Mouse (Mus musculus): ENCODE measurements around the gene Ddx28. TPM values are rescaled to one million over a fixed set of nuclear protein-coding genes. Genes with fewer than 3 reads are reported as not detected.
"Not testable (repeated sequence)": the region's sequence is repeated elsewhere in the genome, so short reads cannot be mapped to it uniquely, and the experiment has no call there.

Gene Ddx28
- total RNA-seq, 1 experiment from 2014 or later = 14.2 TPM

DNA sequence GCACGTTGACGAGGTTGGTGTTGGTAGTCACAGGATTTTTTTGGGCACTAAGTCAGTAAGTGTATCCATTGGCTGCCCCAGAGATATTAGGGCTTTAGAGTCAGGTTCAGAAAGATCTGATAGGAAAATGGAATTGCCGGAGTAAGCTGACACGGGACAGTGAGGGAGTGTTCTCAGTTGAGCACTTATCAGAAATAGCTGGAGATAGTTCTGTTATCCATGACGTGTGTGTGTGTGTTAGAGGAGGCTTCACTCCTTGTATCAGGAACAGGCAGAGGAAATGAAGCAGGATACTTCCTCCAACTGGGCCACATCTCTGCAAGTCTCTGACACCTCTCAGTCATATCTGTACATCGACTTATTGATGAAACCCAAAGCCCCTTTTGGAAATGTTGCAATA lies 4.6 kb upstream of the Ddx28 start:
- DNase-seq = no peak

DNA sequence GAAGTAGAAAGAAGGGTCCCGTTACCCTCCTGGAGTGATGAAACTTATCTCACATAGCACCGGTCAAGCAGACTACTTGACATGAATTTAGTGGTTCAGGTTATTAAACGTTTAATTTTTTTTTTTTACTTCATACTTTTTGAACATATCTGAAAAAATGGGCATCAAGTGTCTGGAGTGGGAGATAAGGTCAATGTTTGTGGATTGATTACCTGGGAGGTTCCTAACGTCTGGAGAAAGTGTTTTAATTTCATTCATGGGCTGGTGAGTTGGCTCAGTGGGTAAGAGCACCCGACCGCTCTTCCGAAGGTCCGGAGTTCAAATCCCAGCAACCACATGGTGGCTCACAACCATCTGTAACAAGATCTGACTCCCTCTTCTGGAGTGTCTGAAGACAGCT lies 521 bp upstream of the Ddx28 start:
- DNase-seq = not testable (repeated sequence)

DNA sequence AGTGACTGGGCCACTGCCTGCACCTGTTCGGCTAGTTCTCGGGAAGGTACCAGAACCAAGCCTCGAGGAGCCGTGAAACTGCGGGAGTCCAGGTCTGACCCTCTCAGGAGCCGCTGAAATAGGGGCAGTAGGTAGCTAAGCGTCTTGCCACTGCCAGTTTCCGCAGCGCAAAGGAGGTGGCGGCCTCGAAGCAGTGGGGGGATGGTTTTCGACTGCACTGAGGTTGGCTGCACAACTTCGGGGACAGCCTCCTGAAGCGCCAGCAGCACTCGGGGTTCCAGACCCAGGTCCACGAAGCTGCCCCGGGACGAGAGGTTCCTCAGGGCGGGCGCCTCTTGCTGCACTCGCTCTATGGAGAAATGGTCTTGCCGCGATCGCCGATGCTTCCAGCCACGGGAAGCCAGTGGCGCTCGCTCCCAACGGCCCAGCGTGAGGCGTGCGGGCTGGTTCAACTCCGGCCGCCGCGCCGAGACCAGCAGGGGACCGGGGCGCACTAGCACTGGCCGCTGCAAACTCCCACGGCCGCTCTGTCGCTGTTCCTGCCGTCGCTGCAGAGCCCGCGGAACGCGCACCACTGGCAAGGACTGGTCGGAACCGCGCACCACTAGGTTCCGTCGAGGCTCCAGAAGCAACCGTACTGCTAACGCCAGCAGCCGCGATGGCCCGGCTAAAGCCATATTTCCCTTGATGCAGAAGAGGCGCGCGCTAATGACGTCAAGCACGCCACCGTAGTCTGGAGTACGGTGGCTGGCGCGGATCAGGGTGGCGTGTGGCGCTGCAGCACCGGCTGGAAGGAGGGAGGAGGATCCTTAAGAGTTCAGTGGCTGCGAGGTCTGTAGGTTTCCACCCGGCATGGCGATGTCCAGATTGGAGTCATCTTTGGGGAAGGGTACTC lies 687 bp downstream of the Ddx28 start:
- peak; percentile 96 for DNase-seq

DNA sequence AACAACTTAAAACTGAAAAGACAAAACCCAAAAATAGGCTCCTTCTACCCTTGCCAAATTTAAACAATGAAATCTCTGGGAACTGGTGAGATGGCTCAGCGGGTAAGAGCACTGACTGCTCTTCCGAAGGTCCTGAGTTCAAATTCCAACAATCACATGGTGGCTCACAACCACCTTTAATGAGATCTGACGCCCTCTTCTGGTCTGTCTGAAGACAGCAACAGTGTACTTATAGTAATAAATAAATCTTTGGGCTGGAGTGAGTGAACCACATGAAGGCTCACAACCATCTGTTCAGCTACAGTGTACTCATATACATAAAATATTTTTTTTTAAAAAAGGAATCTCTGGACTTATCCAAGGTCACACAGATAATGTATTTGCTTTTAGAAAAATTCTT lies 3.8 kb downstream of the Ddx28 start:
- not testable (repeated sequence) for DNase-seq

DNA sequence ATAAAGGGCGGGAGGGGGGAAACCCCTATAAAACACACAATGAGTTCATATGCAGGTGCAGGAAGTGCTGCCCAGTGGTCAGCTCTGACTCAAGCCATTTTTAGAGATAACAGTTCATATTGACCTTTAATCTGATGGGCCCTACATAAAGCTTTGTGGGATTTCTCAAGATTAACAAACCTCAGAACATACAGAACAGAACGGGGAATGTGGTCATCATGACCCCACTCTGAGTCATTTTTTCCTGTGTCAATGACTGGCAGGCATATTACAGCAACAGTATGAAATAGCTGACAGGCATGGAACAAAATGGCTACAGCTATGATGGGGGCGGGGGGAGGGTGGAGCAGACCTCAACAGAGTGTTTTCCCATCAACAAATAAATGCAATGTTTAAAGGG lies 4.5 kb downstream of the Ddx28 start:
- DNase-seq = no peak

DNA sequence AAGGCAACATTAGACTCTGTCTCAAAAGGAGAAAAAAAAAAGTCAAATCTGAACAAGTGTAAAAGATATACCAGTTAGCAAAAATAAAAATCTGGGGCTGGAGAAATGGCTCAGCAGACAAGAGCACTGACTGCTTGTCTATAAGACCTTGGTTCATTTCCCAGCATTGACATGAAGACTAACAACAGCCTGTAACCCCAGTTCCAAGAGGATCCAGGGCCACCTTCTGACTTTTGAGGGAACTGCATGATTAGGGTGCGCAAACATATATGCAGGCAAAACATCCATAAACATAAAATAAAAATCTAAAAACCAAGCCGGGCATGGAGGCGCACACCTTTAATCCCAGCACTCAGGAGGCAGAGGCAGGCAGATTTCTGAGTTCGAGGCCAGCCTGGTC lies 5.3 kb downstream of the Ddx28 start:
- DNase-seq = no peak

DNA sequence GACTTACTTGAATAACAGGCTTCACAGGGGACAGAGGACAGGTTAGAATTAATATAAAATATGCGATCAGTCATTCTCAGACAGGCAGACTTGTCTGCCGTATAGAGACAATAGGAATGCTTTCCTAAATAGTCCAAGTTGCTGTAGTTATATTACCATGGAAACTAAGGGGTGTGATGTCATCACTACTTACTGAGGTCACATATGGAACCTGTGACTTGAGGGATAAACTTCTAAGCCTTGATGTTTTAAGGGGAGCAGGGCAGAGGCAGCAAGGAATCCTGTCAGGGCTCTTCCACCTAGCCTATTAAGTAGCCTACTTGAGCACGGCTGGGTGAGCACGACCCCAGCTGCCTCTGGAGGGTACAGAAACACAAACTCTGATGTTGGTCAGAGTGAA lies 5.8 kb downstream of the Ddx28 start, which contains the start of gene Dpep2nb:
TSS of gene Dpep2nb (minus strand) at position 101 of the 400 bp plus-strand sequence.
- no peak for DNase-seq

DNA sequence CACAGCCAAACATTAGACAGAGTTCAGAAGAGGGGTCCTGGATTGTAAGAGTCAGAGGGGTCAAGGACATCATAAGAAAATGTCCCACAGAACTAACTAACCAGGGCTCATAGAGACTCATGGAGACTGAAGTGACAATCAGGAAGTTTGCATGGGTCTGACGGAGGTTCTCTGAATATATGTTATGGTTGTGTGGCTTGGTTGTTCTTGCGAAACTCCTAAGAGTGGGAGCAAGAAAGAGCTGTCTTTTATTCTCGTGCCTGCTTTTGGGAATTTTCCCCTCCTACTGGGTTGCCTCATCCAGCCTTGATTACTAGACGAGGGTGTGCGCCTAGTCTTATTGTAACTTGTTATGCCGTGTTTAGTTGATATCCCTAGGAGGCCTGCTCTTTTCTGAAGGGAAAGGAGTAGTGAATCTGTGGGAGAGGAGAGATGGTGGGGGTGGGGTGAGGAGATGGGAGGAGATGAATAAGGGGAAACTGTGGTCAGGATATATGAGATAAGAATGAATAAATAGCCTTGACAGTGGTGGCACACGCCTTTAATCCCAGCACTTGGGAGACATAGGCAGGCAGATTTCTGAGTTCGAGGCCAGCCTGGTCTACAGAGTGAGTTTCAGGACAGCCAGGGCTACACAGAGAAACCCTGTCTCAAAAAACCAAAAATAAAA lies 7.0 kb downstream of the Ddx28 start:
- no peak for DNase-seq

DNA sequence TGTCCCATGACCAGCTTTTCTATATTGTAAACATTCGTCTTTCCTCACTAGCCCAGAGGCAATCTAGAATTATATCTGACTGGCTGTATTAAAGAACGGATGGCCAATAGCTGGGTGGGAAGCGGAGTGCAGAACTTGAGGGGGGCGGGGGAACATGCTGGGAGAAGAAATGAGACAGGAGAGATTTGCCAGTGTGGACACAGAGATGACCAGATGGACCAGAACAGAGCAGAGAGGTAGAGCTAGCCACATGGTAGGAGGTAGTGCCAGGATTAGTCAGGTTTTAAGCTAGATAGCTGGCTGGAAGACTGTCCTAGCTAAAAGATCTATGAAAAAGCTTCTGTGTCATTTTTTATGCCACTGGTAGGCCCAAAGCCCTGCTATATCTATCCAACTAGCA lies 9.8 kb downstream of the Ddx28 start:
- no peak for DNase-seq

DNA sequence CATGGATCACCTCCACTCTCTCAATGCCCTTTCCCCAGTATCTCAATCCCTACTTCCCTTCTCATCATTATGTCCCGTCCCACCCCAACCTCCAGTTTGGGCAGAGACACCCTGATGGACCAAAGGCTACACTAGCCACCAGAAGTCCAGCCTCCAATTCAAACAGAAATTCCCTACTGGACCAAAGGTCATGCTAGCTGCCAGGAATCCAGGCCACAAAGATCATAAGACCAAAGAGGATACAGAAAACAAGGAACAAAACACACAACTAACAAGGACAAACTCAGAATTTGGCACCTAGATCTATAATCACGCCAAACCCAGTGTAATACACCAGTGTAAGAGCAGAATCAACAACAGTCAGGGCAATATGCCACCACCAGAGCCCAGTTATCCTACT lies 12.7 kb downstream of the Ddx28 start:
- DNase-seq = peak; percentile 56

DNA sequence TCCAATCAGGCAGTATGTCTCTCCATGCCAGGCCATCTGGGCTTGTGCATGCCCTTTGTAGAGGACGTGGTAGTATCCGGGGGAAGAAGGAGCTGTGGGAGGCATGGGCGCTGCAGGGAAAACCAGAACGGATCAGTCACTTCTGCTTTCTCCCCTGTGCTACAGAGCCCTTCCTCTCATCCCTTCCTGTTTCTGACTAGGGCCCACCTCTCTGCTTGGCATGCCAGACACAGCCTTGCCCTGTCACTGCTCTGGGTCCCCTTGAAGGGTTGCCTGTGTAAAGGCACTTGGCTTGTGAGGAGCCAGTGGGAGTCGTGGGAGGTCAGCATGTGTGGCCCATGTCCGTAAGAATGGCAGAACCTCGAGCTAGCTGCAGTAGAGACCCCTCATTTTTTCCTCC lies 15.3 kb downstream of the Ddx28 start:
- no peak for DNase-seq

DNA sequence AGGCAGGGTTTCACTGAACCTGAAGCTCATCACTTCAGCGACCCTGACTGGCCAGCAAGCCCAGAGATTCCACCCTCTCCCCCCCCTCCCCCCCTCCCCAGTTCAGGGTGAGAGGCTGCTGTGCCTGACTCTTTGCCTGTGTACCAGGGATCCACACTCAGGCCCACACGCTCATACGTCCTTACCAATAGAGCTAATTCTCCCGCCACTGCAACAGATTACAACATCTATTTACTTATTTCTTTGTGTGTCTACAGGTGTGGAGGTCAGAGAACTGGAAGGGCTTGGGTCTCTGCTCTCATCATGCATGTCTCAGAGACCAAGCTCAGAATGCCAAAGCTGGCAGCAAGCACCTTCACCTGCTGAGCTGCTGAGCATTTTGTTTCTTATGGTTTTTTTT lies 18.5 kb downstream of the Ddx28 start:
- no peak for DNase-seq

DNA sequence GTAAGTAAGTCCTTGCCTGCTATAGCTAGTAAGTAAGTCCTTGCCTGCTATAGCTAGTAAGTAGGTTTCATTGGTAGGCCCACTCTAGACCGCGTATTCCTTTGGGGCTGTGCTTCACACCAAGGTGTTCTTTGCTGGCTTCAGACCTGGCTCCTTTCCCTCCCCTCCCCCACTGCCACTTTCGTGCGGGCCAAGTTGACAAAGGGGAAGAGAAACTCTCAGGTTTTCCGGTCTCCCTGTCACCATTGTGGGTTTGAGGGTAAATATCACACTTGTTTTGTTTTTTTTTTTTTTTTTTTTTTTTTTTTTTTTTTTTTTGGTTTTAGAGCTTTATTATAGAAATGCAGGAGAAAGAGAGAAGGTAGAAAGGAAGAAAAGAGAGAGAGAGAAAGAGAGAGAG lies 19.2 kb downstream of the Ddx28 start:
- DNase-seq = peak; percentile 57

DNA sequence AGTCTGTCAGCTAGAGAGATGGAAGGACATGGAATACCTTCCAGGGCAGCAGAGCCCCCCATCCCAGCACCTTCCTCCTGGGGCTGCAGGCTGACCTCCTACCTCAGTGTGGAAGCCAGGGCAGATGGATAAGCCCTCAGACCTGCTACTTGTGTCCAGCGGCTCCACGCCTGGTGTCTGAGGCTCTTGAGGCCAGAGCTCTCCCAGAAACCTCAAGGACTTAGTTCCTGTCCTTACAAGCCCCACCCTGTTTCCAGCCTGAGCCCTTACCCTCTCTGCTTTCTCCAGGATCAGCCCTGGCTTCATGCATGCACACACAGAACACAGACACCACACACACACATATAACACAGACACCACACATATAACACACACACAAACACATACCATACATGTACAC lies 20.1 kb downstream of the Ddx28 start:
- DNase-seq = no peak

DNA sequence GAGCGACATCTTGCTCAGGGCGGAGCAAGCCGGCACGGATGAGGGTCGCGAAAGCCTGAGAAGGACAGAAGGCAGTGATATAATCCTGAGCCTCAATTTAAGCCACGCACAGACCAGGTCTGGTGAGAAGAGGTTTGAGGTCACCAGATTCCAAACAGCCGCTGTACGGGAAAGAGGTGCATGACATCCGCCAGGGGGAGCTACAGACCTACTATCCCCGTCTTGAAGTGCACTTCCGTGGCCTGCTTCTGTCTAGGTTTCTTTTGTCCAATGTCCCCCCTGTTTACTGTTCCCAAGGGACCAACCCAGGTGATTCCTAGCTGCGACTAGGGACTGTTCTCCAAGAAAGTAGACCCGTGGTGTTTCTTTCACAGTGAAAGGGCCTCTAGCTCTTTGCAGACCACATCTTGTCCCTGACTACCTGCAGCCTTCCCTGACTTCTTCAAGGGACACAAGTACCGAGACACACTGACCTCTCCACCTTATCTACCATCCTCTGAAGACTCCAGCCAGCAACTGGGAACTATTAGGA lies 20.8 kb downstream of the Ddx28 start, which contains the start of gene Dus2:
TSS of gene Dus2 (plus strand) at position 482 of the 532 bp plus-strand sequence.
- peak; percentile 93 for DNase-seq

DNA sequence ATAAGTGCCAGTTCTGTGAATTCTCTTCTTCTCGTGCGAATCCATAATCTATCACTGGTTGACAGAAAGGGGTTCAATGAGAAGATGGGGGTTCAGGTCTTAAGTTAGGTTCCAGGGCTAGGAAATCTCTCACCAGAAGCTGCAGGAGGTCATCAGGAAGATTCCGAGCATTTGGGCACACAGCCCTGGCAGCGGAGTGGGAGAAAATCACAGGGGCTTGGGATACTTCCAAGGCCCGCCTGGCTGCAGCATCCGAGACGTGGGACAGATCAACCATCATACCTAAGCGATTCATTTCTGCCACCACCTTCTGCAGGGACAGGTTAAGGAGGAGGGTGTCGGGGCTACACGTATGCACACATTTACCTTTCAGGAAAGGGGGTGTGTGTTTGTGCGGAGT lies 23.1 kb downstream of the Ddx28 start:
- no peak for DNase-seq

DNA sequence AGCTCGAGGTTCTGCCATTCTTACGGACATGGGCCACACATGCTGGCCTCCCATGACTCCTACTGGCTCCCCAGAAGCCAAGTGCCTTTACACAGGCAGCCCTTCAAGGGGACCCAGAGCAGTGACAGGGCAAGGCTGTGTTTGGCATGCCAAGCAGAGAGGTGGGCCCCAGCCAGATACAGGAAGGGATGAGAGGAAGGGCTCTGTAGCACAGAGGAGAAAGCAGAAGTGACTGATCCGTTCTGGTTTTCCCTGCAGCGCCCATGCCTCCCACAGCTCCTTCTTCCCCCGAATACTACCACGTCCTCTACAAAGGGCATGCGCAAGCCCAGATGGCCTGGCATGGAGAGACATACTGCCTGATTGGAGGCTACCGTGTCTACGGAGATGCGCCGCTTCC lies 28.3 kb downstream of the Ddx28 start:
- DNase-seq = not testable (repeated sequence)

DNA sequence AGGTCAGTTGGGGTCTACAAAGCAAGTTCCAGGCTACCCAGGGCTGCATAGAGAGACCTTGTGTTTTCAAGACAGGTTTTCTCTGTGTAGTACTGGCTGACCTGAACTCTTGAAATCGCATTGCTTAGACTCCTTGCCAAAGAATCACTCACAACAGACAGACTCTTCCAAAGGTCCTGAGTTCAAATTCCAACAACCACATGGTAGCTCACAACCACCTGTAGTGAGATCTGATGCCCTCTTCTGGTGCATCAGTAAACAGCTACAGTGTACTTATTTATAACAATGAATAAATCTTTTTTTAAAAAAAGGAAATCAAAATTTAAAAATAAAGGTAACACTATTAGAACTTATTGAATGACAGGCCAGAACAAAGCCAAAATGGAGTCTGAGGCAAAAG lies 30.5 kb downstream of the Ddx28 start:
- no peak for DNase-seq

DNA sequence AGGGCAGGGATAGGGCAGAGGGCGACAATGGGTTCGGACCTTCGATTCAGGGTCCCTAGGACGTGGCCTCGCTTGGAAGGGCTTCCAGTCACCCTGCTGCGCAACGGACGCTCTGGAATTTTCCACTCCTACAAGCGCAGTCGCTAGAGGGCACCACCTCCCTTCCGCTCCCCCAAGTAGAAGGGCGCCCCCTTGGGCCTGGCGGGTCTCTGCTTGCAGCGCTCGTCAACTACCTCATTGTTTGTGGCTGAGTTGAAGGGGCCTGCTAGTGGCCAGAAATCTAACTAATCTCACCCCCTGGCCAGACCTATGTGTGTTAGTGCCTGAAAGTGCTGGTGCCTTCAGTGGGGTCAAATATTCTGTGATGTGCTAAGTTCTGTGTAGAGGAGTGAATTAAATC lies 32.4 kb downstream of the Ddx28 start, which contains the start of gene Dpep3:
TSS of gene Dpep3 (minus strand) at position 105 of the 400 bp plus-strand sequence.
- DNase-seq = no peak

DNA sequence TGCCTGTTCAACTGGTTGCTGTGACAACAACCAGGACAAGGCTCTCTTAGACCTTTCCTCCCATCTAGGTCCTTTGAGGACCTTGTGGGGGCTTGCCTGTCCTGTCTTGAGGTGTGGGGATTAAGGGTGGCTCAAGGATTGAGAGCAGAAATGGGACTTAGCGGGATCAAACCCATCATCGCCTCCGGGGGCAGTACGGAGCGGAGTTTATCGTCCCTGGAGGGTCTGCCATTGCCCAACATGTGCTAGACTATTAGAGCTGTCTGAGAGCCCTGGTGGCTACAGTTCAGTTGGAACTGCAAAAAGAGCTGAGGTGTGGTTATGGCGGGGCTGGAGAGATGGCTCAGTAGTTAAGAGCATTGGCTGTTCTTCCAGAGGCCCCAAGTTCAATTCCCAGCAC lies 36.3 kb downstream of the Ddx28 start:
- no peak for DNase-seq

DNA sequence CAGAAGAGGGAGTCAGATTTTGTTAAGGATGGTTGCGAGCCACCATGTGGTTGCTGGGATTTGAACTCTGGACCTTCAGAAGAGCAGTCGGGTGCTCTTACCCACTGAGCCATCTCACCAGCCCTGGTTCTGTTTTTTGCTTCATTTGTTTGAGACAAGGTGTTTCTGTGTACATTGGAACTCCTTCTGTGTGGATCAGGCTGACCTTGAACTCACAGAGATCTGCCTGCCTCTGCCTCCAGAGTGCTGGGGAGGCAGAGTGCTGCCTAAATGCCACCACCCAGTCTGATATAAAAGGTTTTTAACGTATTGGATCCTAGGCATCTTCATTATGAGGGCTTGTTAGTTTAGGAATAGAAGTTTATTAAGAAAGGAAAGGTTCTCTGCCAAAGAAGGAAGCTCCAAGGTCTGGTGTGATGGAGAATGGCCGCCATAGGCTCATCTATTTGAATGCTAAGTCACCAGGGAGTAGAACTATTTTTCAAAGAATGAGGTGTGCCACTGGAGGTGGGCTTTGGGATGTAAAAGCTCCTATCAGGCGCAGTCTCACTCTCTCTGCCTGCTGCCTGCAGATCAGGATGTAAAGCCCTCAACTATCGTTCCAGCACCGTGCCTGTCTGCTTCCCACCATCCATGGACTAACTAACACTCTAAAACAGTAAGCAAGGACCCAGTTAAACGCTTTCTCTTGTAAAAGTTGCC lies 40.5 kb downstream of the Ddx28 start:
- DNase-seq = no peak

DNA sequence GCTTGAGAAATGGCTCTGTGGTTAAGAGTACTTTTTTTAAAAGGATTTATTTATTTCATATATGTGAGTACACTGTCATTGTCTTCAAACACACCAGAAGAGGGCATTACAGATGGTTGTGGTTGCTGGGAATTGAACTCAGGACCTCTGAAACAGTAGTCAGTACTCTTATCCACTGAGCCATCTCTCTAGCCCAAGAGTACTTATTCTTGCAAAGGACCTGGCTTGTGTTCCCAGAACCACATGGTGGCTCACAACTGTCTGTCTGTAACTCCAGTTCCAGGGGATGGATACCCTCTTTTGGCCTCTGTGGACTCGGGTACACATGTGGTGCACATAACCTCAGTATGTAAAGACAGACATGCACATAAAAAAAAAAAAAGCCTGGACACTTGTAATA lies 42.3 kb downstream of the Ddx28 start:
- DNase-seq = no peak

Measured in adrenal gland, postnatal 14 days (tissue).